Mouse (Mus musculus) midbrain, embryonic 16.5 days (tissue): ENCODE measurements at regions not wholly inside any gene's neighbourhood (a gene's known extent, or its start where the extent isn't known, plus 50 kb on each side); places are given as distances from the start of the nearest gene placed in this dataset.

Experiments used
- ATAC-seq: fragments of 200-750 bp; cut with Nextera tagmentation; 2 replicates; pipeline ENCODE4 v1.8.0; 2017; ENCODE audit warnings: moderate TSS enrichment
- H3K27ac ChIP-seq: fragments of 300-500 bp; sonication (generic); 2 replicates; pipeline ENCODE4 v1.5.1; 2014; ENCODE audit warnings: mild to moderate bottlenecking, low read length, mixed read lengths
- H3K27me3 ChIP-seq: fragments of 300-500 bp; sonication (generic); 2 replicates; pipeline ENCODE4 v1.6.1; 2014; ENCODE audit warnings: low read depth, low read length, mixed read lengths; ENCODE audit not compliant: control insufficient read depth, insufficient read depth
- H3K36me3 ChIP-seq: fragments of 300-500 bp; sonication (generic); 2 replicates; pipeline ENCODE4 v1.6.1; 2014; ENCODE audit warnings: mild to moderate bottlenecking, low read length, moderate library complexity, mixed read lengths; ENCODE audit not compliant: control insufficient read depth, insufficient read depth
- H3K4me1 ChIP-seq: fragments of 300-500 bp; sonication (generic); 2 replicates; pipeline ENCODE4 v1.6.1; 2014; ENCODE audit warnings: mild to moderate bottlenecking, low read length, mixed read lengths; ENCODE audit not compliant: control insufficient read depth, insufficient read depth
- H3K4me2 ChIP-seq: fragments of 300-500 bp; sonication (generic); 2 replicates; pipeline ENCODE4 v1.6.1; 2014; ENCODE audit warnings: mild to moderate bottlenecking, low read length, mixed read lengths
- H3K4me3 ChIP-seq: fragments of 300-500 bp; sonication (generic); 2 replicates; pipeline ENCODE4 v1.5.1; 2014; ENCODE audit warnings: low read depth, mild to moderate bottlenecking, low read length, moderate library complexity, mixed read lengths
- H3K9ac ChIP-seq: fragments of 300-500 bp; sonication (generic); 2 replicates; pipeline ENCODE4 v1.6.1; 2014; ENCODE audit warnings: low read depth, low read length, mixed read lengths
- H3K9me3 ChIP-seq: fragments of 300-500 bp; sonication (generic); replicated peaks from 2 replicates; pipeline ENCODE4 v1.6.1; 2014; ENCODE audit warnings: mild to moderate bottlenecking, low read length, mixed read lengths; ENCODE audit not compliant: control insufficient read depth, poor library complexity, severe bottlenecking
- WGBS: fragments of 180-500 bp; shearing (Covaris S2); extraction: QIAGEN DNeasy Blood & Tissue Kit; methylation state at CpG from one replicate; pipeline ENCODE4 v1.1.7; 2014; 5-methylcytosine and 5-hydroxymethylcytosine counted together

DNA sequence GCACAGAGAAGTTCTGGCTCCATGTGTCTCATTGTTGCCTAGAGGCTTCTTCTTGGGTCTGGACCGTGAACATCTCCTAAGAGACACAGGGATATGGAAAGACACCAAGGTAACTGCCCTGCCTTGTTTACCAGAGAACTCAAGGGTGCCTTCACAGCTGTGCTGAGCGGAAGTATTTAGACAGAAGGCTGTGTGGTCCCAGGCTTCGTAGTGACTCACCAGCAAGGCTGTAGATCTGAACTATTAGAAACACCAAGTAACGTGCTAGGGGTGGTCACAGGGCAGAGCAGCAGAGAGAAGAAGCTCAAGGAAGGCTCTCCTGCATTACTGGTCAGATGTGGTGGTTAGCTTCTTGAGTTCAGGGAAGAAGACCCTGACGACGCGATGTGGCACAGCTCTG, 51.6 kb upstream of the Lpp start:
- 91% methylated on average over 7 of the region's 7 CpGs for WGBS
- ATAC-seq = no peak

DNA sequence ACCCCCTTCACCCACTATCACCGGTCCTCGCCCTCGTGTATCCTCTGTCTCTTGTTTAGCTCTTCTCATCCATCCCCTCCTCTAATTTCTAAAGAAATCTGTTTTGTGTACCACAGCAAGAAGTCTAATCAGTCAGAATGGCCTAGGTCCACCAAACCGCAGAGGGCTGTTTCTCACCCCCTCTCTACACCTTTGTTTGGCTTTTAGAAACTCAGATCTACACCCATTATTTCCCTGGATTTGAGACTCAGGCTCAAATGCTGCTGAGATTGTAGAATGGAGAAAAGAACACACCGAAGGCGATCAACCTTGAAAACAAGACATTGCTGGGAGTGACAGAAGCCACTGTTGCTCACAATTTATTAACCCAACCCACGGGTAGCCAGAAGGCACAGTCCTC, 52.7 kb upstream of the Lpp start:
- WGBS = 53% methylated on average over 7 of the region's 7 CpGs

More for the DNA sequence above, 51.6 kb upstream of the Lpp start:
- no peaks in the 10 kb centered on the region for H3K4me1 ChIP-seq
- no peaks in the 10 kb centered on the region for H3K36me3 ChIP-seq
- no peak overlapping the region for H3K27ac ChIP-seq
- H3K4me3 ChIP-seq = no peak overlapping the region
- no peaks in the 10 kb centered on the region for H3K9me3 ChIP-seq
- no peak overlapping the region for H3K9ac ChIP-seq
- H3K27me3 ChIP-seq = no peaks in the 10 kb centered on the region
- no peak overlapping the region for H3K4me2 ChIP-seq

DNA sequence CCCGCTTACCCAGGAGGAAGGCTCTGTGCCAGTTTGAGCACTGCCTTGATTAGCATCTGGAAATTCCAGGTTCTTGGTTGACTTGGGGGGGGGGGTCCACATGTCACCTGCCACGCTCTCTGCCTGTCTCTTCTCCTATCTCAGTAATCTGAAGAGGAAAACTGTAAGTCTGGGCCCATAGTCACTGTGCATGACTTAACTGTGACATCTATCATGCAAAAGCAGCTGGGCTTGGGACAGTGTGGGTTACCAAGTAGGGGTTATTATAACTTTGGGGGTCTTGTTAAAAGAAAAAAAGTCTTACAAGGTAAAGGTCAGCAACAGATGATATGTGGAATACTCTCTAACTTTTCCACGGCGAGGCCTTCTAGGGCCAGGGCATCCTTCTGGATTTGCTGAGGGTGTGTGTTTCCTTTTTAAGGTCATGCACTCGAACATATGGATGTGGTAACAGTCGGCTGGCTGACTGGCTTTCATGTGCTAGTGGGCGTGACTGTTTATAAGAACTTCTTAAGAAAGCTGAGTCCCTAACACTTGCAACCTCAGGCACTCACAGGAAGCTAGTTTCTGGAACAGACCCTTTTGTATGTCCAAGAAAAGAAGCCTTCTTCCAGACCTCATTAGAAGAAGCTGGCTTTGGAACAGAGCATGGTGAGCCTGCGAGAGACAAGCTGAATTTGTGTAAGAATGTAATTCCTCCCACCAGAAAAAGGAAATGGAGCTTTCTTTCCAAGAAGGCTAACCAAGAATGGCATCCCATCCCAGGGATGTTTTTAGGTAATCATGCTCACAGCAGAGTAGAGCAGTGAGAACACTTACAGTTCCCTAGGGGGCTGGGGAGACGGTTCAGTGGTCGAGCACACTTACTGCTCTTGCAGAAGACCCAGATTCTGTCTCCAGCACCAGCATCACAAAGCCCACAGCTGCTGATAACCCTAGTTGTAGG, 53.7 kb upstream of the Lpp start:
- Histone ChIP-seq H3K4me1 (no peaks in the 10 kb centered on the region), H3K9me3 (no peaks in the 10 kb centered on the region), H3K4me3 (no peak overlapping the region), H3K9ac (no peak overlapping the region), H3K27ac (no peak overlapping the region), H3K36me3 (no peaks in the 10 kb centered on the region), H3K4me2 (no peak overlapping the region), H3K27me3 (no peaks in the 10 kb centered on the region)
- no peak for ATAC-seq
- WGBS = 70% methylated on average over 10 of the region's 10 CpGs

More for the DNA sequence above, 52.7 kb upstream of the Lpp start:
- no peaks in the 10 kb centered on the region for H3K9me3 ChIP-seq
- H3K27ac ChIP-seq = no peak overlapping the region
- no peaks in the 10 kb centered on the region for H3K4me1 ChIP-seq
- H3K36me3 ChIP-seq = no peaks in the 10 kb centered on the region
- ATAC-seq = no peak
- H3K4me3 ChIP-seq = no peak overlapping the region
- H3K9ac ChIP-seq = no peak overlapping the region
- H3K27me3 ChIP-seq = no peaks in the 10 kb centered on the region
- H3K4me2 ChIP-seq = no peak overlapping the region

GRCm38 (mm10) chr16:24338404-24338803, 54.9 kb upstream of the Lpp start:
- no peak for ATAC-seq
- Histone ChIP-seq H3K9me3 (no peaks in the 10 kb centered on the region), H3K4me3 (no peak overlapping the region), H3K9ac (no peak overlapping the region), H3K4me2 (no peak overlapping the region), H3K36me3 (no peaks in the 10 kb centered on the region), H3K27me3 (no peaks in the 10 kb centered on the region), H3K27ac (no peak overlapping the region), H3K4me1 (no peaks in the 10 kb centered on the region)
- WGBS = 90% methylated on average over 7 of the region's 7 CpGs

DNA sequence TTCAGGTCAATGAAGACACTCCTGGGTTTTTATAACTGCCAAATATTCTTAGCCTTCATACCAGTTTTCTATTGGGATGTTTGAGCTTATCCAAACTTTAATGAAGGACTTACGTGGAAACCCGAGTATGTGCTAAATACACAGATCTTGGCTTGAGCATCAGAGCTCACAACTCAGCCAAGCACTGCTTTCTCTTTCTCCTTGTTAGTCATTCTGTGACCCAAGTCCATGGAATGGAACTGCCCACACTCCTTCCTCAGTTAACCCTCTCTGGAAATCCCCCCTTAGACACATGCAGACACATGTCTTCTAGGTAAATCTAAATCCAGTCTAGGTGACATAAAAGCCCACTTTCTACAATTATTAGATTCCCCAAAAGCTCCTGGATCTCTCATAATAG, 58.9 kb upstream of the Lpp start:
- Histone ChIP-seq H3K9ac (no peak overlapping the region), H3K4me3 (no peak overlapping the region), H3K4me2 (no peak overlapping the region), H3K36me3 (no peaks in the 10 kb centered on the region), H3K4me1 (no peaks in the 10 kb centered on the region), H3K27me3 (no peaks in the 10 kb centered on the region), H3K27ac (no peak overlapping the region), H3K9me3 (no peaks in the 10 kb centered on the region)
- WGBS = 88% methylated on average over 2 of the region's 2 CpGs
- no peak for ATAC-seq

DNA sequence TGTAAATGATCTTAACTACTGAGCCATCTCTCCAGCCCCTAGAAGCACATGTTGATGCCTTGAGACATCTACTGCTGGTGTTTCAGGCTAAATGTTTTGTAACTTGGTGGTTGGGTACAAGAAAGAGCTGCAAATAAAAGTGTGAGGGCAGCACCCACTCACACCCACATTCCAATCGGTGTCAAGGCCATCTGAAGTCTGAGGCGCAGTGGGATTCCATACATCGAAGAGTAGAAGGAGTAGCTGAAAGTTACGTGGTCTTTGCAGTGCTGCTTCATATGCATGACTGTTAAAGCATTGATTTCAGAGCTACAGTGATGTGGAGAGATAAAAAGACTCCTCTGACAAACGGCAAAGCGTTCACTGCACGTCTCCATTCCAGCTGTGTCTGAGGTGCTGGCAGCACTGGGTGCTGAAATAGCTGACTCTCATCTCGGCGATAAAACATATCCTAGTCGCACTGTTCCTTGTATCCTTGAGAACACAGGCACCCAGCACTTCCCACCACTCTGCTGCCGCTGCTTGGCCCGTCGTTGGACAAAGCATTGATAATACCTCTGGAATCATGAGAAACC, 61.8 kb upstream of the Lpp start:
- Histone ChIP-seq H3K9me3 (no peaks in the 10 kb centered on the region), H3K27me3 (no peaks in the 10 kb centered on the region), H3K36me3 (no peaks in the 10 kb centered on the region), H3K4me2 (no peak overlapping the region), H3K4me1 (no peaks in the 10 kb centered on the region), H3K27ac (no peak overlapping the region), H3K4me3 (no peak overlapping the region), H3K9ac (no peak overlapping the region)
- no peak for ATAC-seq
- 81% methylated on average over 13 of the region's 13 CpGs for WGBS

- WGBS = 90% methylated on average over 4 of the region's 4 CpGs
- no peaks in the 10 kb centered on the region for H3K9me3 ChIP-seq
- no peak overlapping the region for H3K4me2 ChIP-seq
- ATAC-seq = no peak
- H3K27me3 ChIP-seq = no peaks in the 10 kb centered on the region
- no peak overlapping the region for H3K27ac ChIP-seq
- H3K4me3 ChIP-seq = no peak overlapping the region
- H3K36me3 ChIP-seq = no peaks in the 10 kb centered on the region
- H3K9ac ChIP-seq = no peak overlapping the region
- no peaks in the 10 kb centered on the region for H3K4me1 ChIP-seq
Observed at GRCm38 (mm10) chr16:24326571-24326970, 66.7 kb upstream of the Lpp start.

DNA sequence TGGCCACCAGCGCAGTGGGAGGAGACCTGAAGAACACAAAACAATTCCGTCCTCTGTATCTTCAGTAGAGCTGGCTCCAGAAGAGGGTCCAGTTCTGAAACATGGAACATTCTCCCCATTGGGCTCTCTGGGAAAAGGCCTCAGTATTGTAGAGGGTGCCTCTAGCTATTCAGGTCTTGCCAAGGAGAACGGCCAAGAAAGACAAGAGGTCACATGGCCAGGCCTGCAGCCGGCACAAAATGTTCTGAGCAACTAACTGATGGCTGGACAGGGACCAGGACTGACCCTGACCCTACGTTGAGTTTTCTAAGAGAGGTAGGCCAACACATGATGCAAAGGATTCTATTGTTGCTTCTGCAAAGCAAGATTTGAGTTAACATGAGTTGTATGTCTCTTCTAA, 67.3 kb upstream of the Lpp start:
- no peak overlapping the region for H3K9ac ChIP-seq
- H3K36me3 ChIP-seq = no peaks in the 10 kb centered on the region
- no peak overlapping the region for H3K27ac ChIP-seq
- H3K9me3 ChIP-seq = no peaks in the 10 kb centered on the region
- H3K27me3 ChIP-seq = no peaks in the 10 kb centered on the region
- H3K4me2 ChIP-seq = no peak overlapping the region
- no peak overlapping the region for H3K4me3 ChIP-seq
- no peak for ATAC-seq
- H3K4me1 ChIP-seq = no peaks in the 10 kb centered on the region
- 91% methylated on average over 5 of the region's 5 CpGs for WGBS

GRCm38 (mm10) chr16:24324917-24325316, 68.4 kb upstream of the Lpp start:
- WGBS = 89% methylated on average over 2 of the region's 2 CpGs
- Histone ChIP-seq H3K9me3 (no peaks in the 10 kb centered on the region), H3K4me1 (no peaks in the 10 kb centered on the region), H3K36me3 (no peaks in the 10 kb centered on the region), H3K27ac (no peak overlapping the region), H3K4me2 (no peak overlapping the region), H3K9ac (no peak overlapping the region), H3K27me3 (no peaks in the 10 kb centered on the region), H3K4me3 (no peak overlapping the region)
- ATAC-seq = no peak
